Mouse (Mus musculus) CH12F3 (cell line): Measurements from ENCODE around the gene Arsb.
"Not testable (repeated sequence)": the region's sequence is repeated elsewhere in the genome, so short reads cannot be mapped to it uniquely, and the experiment has no call there.

Experiments
- in situ Hi-C: fragments of 300-500 bp; cut with MboI; formaldehyde crosslinking; loops from 2 replicates; pipeline ENCODE4 v1.14.3; 2020; ENCODE audit warnings: low sequenced_read_pairs

Arsb gene

GRCm38 (mm10) chr13:93786051-93786450 is 14.6 kb downstream of the Arsb start:
- in situ Hi-C loops = no loop called here

- in situ Hi-C loops = no loop called here
These were observed 16.2 kb downstream of the Arsb start for GRCm38 (mm10) chr13:93787647-93788046.

- in situ Hi-C loops = no loop called here
These were observed 21.7 kb downstream of the Arsb start for GRCm38 (mm10) chr13:93792945-93793642.

DNA sequence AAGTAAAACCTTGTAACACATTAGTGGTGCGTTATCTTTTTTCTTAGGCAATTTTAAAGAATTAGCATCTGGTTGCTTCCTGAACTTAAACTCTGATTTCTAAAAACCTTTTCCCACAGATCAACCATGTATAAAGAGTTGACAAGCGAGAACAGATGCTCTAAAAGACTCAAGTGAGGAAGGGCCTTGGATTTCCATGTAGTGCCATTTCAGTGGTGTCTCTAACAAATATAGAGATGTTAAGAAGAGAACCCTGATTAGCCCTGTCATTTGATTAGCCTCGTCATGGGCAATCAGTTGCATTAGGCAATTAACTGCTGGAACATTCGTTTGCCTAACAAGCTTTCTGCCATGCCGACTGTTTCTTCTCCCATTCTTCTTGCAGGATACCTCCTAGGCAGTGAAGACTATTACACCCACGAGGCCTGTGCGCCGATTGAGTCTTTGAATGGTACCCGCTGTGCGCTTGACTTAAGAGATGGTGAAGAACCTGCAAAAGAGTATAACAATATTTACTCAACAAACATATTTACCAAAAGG is 22.3 kb downstream of the Arsb start:
- in situ Hi-C loops = no loop called here

- in situ Hi-C loops = no loop called here
These were observed 25.7 kb downstream of the Arsb start for GRCm38 (mm10) chr13:93797011-93797600.

DNA sequence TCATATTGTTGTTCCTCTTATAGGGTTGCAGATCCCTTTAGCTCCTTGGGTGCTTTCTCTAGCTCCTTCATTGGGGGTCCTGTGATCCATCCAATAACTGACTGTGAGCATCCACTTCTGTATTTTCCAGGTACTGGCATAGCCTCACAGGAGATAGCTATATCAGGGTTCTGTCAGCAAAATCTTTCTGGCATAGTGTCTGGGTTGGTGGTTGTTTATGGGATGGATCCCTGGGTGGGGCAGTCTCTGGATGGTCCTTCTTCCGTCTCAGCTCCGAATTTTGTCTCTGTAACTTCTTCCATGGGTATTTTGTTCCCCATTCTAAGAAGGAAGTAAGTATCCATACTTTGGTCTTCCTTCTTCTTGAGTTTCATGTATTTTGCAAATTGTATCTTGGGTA is 38.9 kb downstream of the Arsb start:
- in situ Hi-C loops = not testable (repeated sequence)

- in situ Hi-C loops = no loop called here
These were observed 42.7 kb downstream of the Arsb start for GRCm38 (mm10) chr13:93814081-93814480.

GRCm38 (mm10) chr13:93814676-93815075 is 43.2 kb downstream of the Arsb start:
- in situ Hi-C loops = no loop called here

DNA sequence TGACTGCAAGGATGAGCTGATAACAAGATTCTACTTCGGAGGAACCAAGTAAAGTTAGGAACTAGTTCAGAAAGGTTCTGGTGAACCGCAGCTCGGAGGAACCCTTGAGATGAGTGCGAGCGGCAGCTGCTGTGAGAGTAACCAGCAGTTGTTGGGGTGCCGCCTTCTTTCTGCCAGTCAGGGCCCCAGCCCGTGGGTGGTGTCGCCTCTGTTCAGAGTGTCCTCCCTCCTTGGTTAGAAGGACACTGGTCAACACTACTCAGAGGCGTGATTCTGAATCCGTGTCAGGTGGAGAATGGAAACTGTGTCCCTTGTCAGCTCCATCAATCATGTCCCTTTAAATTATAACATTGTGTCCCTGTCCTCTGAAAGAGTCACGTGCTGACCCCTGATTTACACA is 43.7 kb downstream of the Arsb start:
- in situ Hi-C loops = no loop called here

- in situ Hi-C loops = no loop called here
These were observed 44.7 kb downstream of the Arsb start for GRCm38 (mm10) chr13:93816127-93816526.

DNA sequence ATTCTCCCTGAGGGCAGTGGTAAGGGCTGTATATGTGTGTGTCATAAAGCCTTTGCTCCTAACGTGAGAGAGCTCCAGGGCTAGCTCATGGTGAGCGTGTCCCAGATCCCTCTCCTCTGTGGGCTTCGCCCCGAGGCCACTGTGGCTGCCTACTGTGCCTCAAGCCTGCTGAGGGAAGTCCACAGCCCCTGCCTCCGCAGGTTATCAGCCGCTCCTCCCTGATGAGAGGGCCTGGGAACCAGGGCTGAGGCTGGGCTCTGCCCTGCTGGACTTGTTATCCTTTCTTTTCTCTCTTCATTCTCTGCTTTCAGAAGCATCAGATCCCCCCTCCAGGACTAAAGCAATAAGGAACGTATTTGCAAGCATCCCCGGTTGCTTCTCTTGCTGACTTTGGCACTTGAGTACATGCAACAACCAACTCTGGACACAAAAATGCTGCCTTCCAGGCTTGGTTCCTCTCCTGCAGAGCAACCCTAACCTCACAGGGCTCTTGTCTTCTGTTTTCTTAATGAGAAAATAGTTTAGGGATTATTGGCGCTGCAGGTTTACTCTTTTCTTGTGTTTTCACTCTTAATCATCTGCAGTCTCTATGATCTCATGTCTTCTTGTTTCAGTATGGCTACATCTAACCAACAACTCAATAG is 45.4 kb downstream of the Arsb start:
- in situ Hi-C loops = no loop called here

DNA sequence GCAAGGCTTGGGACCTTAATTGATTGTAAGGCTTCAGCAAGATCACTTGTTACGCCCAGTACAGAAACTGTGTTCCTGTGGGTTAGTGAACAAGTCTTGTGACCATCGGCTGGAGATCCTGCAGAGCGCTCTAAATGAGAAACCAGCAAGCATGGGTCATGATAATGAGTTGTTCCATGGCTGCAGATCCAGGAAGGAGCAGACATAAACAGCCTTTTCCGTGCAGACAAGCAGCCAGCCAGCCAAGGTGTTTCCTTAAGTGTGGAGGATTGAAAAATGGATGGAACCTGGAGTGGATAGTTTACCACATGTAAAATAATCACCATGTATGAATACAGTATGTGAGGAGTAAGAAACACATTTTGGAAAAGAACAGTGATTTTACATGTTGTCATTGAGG is 48.7 kb downstream of the Arsb start:
- in situ Hi-C loops = no loop called here

DNA sequence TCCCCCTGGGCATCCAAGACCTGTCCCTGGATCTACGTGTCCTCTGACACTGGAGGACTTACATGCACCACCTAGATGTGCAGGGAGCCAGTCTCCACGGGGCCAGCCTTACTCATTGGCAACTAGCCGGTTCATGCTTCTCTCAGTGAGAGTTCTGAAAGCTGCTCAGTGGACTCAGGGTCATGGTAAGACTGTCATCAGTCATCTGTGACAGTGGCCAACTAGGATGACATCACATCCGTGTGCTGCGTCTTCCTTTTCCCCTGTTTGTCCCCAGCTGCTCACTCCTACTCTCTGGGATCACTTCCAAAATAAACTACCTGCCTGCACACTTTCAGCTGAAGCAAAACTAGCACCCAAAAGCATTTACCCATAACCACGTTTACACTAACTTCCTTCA is 50.6 kb downstream of the Arsb start:
- in situ Hi-C loops = no loop called here

GRCm38 (mm10) chr13:93825792-93826558 is 54.5 kb downstream of the Arsb start:
- in situ Hi-C loops = no loop called here

DNA sequence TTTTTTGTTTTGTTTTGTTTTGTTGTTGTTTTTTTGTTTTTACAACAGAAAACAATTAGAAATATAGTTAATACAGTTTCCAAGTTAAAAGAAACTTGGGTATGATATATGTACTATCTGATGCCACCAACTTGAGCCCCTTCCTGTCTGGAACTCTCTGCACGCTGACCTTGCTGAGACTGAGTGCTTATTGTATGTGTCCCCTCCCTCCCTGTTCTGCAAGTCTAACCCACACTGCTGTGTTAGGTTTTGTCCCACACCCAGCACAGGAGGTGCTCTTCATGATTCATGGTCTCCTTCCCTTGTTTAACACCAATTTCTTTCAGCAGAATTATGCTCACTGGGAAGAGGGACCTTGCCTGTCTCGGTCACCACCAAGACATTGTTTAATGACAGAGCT is 56.3 kb downstream of the Arsb start:
- in situ Hi-C loops = no loop called here

- in situ Hi-C loops = no loop called here
These were observed 58.3 kb downstream of the Arsb start for GRCm38 (mm10) chr13:93829565-93830293.

DNA sequence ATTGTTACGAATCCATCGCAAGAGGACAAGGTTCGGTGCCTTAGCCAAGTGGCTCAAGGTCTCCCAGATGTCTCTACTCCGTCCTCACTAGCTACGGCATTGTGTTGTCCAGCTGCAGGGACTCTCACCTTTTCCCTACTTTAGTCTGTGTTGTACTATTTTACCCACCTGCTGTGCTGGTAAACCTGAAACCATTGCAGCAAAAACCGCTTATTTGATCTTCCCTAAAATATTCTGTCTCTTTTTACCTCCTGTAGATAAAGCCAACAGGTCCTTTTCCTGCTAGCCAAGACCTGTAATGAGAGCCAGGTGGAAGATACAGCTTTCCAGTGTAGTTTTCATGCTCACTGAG is 58.8 kb downstream of the Arsb start:
- in situ Hi-C loops = no loop called here

DNA sequence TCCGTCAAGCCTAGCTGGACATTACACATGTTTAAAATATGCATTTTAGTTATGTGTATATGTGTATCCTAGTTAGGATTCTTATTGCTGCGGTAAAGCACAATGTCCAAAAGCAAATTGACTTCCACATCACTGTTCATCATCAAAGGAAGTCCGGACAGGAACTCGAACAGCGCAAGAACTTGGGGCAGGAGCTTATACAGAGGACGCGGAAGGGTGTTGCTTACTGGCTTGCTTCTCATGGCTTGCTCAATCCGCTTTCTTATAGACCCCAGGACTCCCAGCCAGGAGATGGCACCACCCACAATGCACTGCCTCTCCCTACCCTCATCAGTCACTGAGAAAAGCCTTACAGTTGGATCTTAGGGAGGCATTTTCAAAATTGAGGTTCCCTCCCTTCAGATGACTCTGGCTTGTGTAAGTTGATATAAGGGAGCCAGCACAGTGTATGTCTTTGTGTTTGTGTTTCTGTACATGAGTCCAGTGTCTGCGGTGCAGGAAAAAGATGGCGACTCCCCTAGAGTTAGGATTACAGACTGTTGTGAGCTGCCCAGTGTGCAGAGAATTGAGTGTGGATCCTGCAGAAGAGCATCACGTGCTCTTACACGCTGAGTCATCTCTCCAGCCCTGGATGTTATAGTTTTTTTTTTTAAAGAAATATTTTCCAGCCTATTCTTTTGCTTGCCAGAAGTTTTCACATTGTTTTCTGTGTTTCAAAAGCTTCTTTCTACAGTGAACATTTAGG is 66.2 kb downstream of the Arsb start:
- in situ Hi-C loops = no loop called here

- in situ Hi-C loops = no loop called here
These were observed 67.2 kb downstream of the Arsb start for GRCm38 (mm10) chr13:93838431-93839136.
